Mouse (Mus musculus): ENCODE measurements at regions not wholly inside any gene's neighbourhood (a gene's known extent, or its start where the extent isn't known, plus 50 kb on each side); places are given as distances from the start of the nearest gene placed in this dataset.
A peak's percentile ranks its signal among the peaks of the same experiment; 100 is the strongest.

- no peak for DNase-seq
Observed at GRCm38 (mm10) chr2:43005686-43006085, 352.3 kb upstream of the Lrp1b start.

GRCm38 (mm10) chr2:42991046-42991445, 337.6 kb upstream of the Lrp1b start:
- no peak for DNase-seq

- DNase-seq = peak; percentile 8
Observed at GRCm38 (mm10) chr2:42968741-42969140, 315.3 kb upstream of the Lrp1b start.
